Mouse (Mus musculus) lung, embryonic 14.5 days (tissue): ENCODE data around the gene Cpne9. TPM values are rescaled to one million over a fixed set of nuclear protein-coding genes. Genes with fewer than 3 reads are reported as not detected.
"Not testable (repeated sequence)": the region's sequence is repeated elsewhere in the genome, so short reads cannot be mapped to it uniquely, and the experiment has no call there.

Experiments used
- ATAC-seq: fragments of 200-750 bp; cut with Nextera tagmentation; 2 replicates; pipeline ENCODE4 v1.8.0; 2017; ENCODE audit warnings: mild to moderate bottlenecking, moderate TSS enrichment, moderate library complexity; ENCODE audit not compliant: insufficient read depth
- DNase-seq: peaks from one replicate; pipeline ENCODE4 v3.0.0-alpha.2; 2015
- H3K27ac ChIP-seq: fragments of 300-500 bp; sonication (generic); 2 replicates; pipeline ENCODE4 v1.5.1; 2014; ENCODE audit warnings: low read depth, mild to moderate bottlenecking, moderate library complexity
- H3K27me3 ChIP-seq: fragments of 300-500 bp; sonication (generic); 2 replicates; pipeline ENCODE4 v1.6.1; 2014; ENCODE audit warnings: low read length, control low read depth; ENCODE audit not compliant: insufficient read depth
- H3K36me3 ChIP-seq: fragments of 300-500 bp; sonication (generic); 2 replicates; pipeline ENCODE4 v1.6.1; 2014; ENCODE audit warnings: control low read depth; ENCODE audit not compliant: insufficient read depth
- H3K4me1 ChIP-seq: fragments of 300-500 bp; sonication (generic); 2 replicates; pipeline ENCODE4 v1.6.1; 2014; ENCODE audit warnings: antibody characterized with exemption, control low read depth; ENCODE audit not compliant: insufficient read depth
- H3K4me2 ChIP-seq: fragments of 300-500 bp; sonication (generic); 2 replicates; pipeline ENCODE4 v1.6.1; 2014; ENCODE audit warnings: mild to moderate bottlenecking
- H3K4me3 ChIP-seq: fragments of 300-500 bp; sonication (generic); 2 replicates; pipeline ENCODE4 v1.5.1; 2014; ENCODE audit warnings: low read depth, low read length
- H3K9ac ChIP-seq: fragments of 300-500 bp; sonication (generic); 2 replicates; pipeline ENCODE4 v1.6.1; 2014
- H3K9me3 ChIP-seq: fragments of 300-500 bp; sonication (generic); 2 replicates; pipeline ENCODE4 v1.6.1; 2016; ENCODE audit warnings: low read depth, low read length, control low read depth
- CTCF ChIP-seq: IDR thresholded peaks from 2 replicates; pipeline ENCODE4 v1.5.1; 2016; ENCODE audit warnings: antibody characterized with exemption, low read depth
- WGBS: fragments of 180-500 bp; shearing (Covaris S2); extraction: QIAGEN DNeasy Blood & Tissue Kit; methylation state at CpG from one replicate; pipeline ENCODE4 v1.1.7; 2014; 5-methylcytosine and 5-hydroxymethylcytosine counted together
- polyA plus RNA-seq: library from polyadenylated mRNA; unstranded; fragments of >200 nt; fragmentation: Nextera tagmentation; extraction: Ambion mirVana; gene quantifications from 2 replicates; pipeline ENCODE4 v1.2.1, GENCODE M21; 2014

Gene Cpne9
- polyA plus RNA-seq, 1 experiment from 2014 or later, result not detected

DNA sequence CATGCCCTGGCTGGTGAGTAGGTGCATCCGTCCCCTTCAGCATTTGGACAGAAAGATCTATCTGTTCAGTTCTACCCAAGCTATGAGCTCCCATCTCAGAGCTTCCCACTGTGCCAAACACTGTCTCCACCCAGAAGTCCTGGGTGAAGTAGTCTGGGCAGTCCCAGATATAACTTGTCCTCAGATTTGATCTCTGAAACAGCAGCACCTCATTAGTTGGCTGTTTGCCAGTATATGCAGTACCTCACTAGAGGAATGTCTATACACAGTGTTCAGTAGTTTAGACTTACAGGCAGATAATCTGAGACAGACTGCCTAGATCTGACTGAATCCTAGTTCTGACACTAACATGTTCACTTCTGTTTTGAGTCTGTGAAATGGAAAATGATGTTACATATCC is 47.3 kb downstream of the Cpne9 start:
- no peak overlapping the region for H3K27ac ChIP-seq
- peaks cover 42% of the 10 kb centered on the region for H3K36me3 ChIP-seq
- 81% methylated on average over 1 of the region's 1 CpGs for WGBS

DNA sequence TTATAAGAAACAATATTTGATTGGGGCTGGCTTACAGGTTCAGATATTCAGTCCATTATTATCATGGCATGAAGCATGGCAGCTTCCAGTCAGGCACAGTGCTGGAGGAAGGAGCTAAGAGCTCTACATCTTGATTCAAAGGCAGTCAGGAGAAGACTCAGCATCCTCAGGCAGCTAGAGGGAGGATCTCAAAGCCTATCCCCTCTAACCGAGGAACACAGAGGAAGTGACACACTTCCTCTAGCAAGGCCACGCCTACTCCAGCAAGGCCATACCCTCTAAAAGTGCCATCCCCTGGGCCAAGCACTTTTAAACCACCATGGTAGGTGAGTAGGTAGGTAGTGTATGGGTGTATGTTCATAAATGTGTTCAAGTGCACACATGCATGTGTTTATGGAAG is 48.4 kb downstream of the Cpne9 start:
- H3K9ac ChIP-seq, result no peak overlapping the region
- no peak overlapping the region for H3K27ac ChIP-seq
- DNase-seq, result peak; percentile 19
- H3K27me3 ChIP-seq, result no peaks in the 10 kb centered on the region
- no peak for TF ChIP-seq CTCF
- no peak for ATAC-seq
- H3K4me3 ChIP-seq, result no peak overlapping the region
- H3K4me2 ChIP-seq, result no peak overlapping the region
- WGBS, result 40% methylated on average over 2 of the region's 2 CpGs
- H3K9me3 ChIP-seq, result no peaks in the 10 kb centered on the region
- peaks cover 5% of the 10 kb centered on the region; the same call in 1 of the 2 replicates for H3K4me1 ChIP-seq
- peaks cover 43% of the 10 kb centered on the region for H3K36me3 ChIP-seq

More for the DNA sequence above, 47.3 kb downstream of the Cpne9 start:
- H3K9ac ChIP-seq, result no peak overlapping the region
- H3K27me3 ChIP-seq, result no peaks in the 10 kb centered on the region
- H3K4me1 ChIP-seq, result peaks cover 5% of the 10 kb centered on the region; the same call in 1 of the 2 replicates
- ATAC-seq, result no peak
- H3K4me3 ChIP-seq, result no peak overlapping the region
- H3K4me2 ChIP-seq, result no peak overlapping the region
- no peak for TF ChIP-seq CTCF
- DNase-seq, result no peak
- no peaks in the 10 kb centered on the region for H3K9me3 ChIP-seq

- no peaks in the 10 kb centered on the region for H3K9me3 ChIP-seq
- H3K4me2 ChIP-seq, result no peak overlapping the region
- no peak for DNase-seq
- no peak overlapping the region for H3K27ac ChIP-seq
- H3K36me3 ChIP-seq, result peaks cover 54% of the 10 kb centered on the region
- peaks cover 5% of the 10 kb centered on the region; the same call in 1 of the 2 replicates for H3K4me1 ChIP-seq
- no peak overlapping the region for H3K4me3 ChIP-seq
- H3K9ac ChIP-seq, result no peak overlapping the region
- TF ChIP-seq CTCF, result no peak
- no peaks in the 10 kb centered on the region for H3K27me3 ChIP-seq
- 90% methylated on average over 11 of the region's 11 CpGs for WGBS
- ATAC-seq, result no peak
These were observed 49.6 kb downstream of the Cpne9 start for GRCm38 (mm10) chr6:113331721-113332120.

DNA sequence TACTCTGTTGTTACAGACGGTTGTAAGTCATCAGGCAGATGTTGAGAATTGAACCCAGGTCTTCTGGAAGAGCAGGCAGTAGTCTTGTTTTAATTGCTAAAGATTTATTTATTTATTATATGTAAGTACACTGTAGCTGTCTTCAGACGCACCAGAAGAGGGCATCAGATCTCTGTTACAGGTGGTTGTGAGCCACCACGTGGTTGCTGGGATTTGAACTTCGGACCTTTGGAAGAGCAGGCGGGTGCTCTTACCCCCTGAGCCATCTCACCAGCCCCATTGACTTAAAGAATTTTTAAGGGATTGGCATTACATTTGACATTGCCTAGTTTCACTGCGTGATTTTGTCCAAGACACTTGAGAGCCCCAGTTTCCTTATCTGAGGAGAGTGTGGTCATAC is 50.6 kb downstream of the Cpne9 start:
- WGBS, result 61% methylated on average over 6 of the region's 6 CpGs
- H3K9ac ChIP-seq, ATAC-seq, H3K4me3 ChIP-seq, DNase-seq, H3K4me2 ChIP-seq, H3K9me3 ChIP-seq, H3K27me3 ChIP-seq: not testable (repeated sequence)
- H3K4me1 ChIP-seq, result peaks cover 10% of the 10 kb centered on the region; the same call in 1 of the 2 replicates
- H3K36me3 ChIP-seq, result peaks cover 62% of the 10 kb centered on the region
- peak overlapping the region; percentile 37 for H3K27ac ChIP-seq

GRCm38 (mm10) chr6:113333137-113333950 is 51.2 kb downstream of the Cpne9 start:
- 57% methylated on average over 14 of the region's 14 CpGs for WGBS
- H3K4me2 ChIP-seq, result no peak overlapping the region
- H3K27ac ChIP-seq, result peak overlapping the region; percentile 37
- H3K36me3 ChIP-seq, result peaks cover 63% of the 10 kb centered on the region
- no peak overlapping the region for H3K4me3 ChIP-seq
- no peaks in the 10 kb centered on the region for H3K9me3 ChIP-seq
- ATAC-seq (peak; percentile 63), DNase-seq (peak; percentile 88)
- no peaks in the 10 kb centered on the region for H3K27me3 ChIP-seq
- H3K4me1 ChIP-seq, result peaks cover 10% of the 10 kb centered on the region; the same call in 1 of the 2 replicates
- no peak overlapping the region for H3K9ac ChIP-seq
- no peak for TF ChIP-seq CTCF

GRCm38 (mm10) chr6:113334216-113334615 is 52.1 kb downstream of the Cpne9 start:
- TF ChIP-seq CTCF, result no peak
- Histone ChIP-seq H3K4me2 (no peak overlapping the region), H3K9ac (no peak overlapping the region), H3K4me1 (peaks cover 10% of the 10 kb centered on the region; the same call in 1 of the 2 replicates), H3K27ac (no peak overlapping the region; the same call in 1 of the 2 replicates), H3K9me3 (no peaks in the 10 kb centered on the region), H3K36me3 (peaks cover 69% of the 10 kb centered on the region), H3K27me3 (no peaks in the 10 kb centered on the region), H3K4me3 (no peak overlapping the region)
- WGBS, result 66% methylated on average over 6 of the region's 6 CpGs
- ATAC-seq, result no peak
- no peak for DNase-seq

GRCm38 (mm10) chr6:113336852-113337620 is 54.9 kb downstream of the Cpne9 start:
- no peak overlapping the region for H3K4me2 ChIP-seq
- peaks cover 16% of the 10 kb centered on the region; the same call in 1 of the 2 replicates for H3K4me1 ChIP-seq
- 48% methylated on average over 8 of the region's 8 CpGs for WGBS
- ATAC-seq, result no peak
- peaks cover 74% of the 10 kb centered on the region for H3K36me3 ChIP-seq
- no peak overlapping the region for H3K9ac ChIP-seq
- no peaks in the 10 kb centered on the region for H3K9me3 ChIP-seq
- no peak for TF ChIP-seq CTCF
- H3K27me3 ChIP-seq, result no peaks in the 10 kb centered on the region
- H3K27ac ChIP-seq, result no peak overlapping the region
- no peak overlapping the region for H3K4me3 ChIP-seq
- peak; percentile 78 for DNase-seq
